Mouse (Mus musculus) spleen, postnatal 10 days (tissue): ENCODE measurements around the gene Nlrp6.
"Not testable (repeated sequence)": the region's sequence is repeated elsewhere in the genome, so short reads cannot be mapped to it uniquely, and the experiment has no call there.

Experiments
- DNase-seq, 2 experiments: peaks; one replicate each; pipeline ENCODE4 v3.0.0; 2021 to 2022; ENCODE audit warnings: low spot score in 2 of 2

Nlrp6 gene

DNA sequence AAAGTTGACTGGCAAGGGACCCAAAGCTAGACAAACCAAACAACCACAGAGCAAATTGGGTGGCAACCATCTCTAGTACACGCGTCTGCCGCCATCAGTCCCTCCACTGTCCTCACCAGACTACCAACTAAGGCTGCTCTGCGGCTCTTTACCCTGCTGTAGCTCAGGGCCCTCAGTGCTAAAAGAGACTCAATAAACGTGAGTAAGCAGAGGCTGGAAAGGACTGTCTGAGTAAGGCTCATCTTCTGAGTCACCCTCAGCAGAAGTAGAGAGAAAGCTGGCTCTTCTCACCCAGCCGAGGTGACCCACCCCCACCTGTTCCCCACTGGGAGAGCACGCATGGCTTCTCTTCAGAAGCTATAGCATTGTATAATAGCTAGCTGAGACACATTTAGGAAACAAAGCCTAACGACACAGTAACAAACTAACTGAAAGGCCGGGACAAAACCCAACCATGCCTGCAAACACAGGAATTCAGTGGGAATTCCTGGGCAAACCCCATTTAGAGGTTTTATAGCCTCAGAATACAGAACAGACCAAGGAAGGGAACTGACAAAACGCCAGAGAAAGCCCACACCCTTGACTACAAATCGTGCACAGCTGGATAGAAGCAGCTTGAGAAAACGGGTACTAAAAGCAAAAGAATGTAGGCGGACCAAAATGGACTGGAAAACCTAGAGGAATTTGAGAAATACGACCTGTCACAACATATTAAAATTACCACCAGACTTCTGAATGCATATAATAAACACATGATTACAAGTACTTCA is 52.9 kb downstream of the Nlrp6 start:
- no peak for DNase-seq

DNA sequence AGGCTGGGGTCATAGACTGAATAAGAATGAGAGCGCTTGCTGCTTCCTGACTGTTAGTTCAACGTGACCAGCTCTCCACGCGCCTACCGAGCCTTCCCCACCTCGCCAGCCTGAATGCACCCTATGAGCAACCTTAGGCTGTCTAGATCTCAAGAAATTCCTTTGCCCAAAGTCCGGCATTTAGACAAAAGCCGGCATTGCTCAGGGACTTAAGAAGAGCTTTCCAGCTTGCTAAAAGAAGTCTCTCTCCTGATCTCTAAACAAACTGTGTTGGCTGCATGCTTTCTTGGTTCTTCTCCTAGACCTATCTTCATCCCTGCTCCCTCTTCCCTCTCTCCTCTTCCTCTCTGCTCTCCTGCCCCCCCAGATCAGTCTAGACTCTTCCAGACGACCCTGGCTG is 54.2 kb downstream of the Nlrp6 start:
- DNase-seq = no peak

DNA sequence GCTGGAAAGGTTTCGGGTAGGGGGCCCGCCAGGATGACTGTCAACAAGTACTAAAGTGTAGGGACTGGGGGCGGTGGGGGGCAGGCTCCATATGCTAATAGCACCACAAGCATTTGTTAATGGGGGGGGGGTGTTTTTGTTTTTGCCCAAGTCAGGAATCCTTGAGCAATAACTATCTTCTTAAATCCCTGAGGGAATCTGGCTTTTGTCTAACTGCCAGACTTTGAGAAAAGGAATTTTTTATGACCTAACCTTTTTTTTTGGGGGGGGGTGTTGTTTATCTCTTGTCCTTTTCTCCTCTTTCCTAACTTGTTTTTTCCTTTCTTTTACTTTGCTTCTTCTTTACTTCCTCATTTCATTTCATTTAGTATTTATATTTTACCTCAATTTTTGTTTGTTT is 54.8 kb downstream of the Nlrp6 start:
- DNase-seq = no peak

DNA sequence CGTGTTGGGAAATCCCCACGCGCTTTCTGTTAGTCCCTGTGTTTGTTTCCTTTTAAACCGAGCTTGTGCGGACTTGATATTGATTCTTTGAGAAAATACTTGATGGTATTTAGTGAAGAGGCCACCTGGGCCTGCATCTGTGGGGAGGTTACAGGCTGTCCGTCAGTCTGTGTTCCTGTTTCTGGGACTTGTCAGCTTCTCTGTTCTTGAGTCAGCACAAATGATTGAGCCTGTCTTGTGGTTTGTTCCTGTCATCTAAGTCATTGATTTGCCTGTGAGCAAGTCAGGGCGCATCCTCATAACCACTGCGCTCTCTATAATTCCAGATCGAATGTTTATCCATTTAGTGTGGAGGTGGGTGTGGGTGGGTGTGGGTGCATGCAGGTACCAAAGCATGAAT is 56.0 kb downstream of the Nlrp6 start:
- not testable (repeated sequence) for DNase-seq
